Mouse (Mus musculus): ENCODE measurements at regions not wholly inside any gene's neighbourhood (a gene's known extent, or its start where the extent isn't known, plus 50 kb on each side); places are given as distances from the start of the nearest gene placed in this dataset.

DNA sequence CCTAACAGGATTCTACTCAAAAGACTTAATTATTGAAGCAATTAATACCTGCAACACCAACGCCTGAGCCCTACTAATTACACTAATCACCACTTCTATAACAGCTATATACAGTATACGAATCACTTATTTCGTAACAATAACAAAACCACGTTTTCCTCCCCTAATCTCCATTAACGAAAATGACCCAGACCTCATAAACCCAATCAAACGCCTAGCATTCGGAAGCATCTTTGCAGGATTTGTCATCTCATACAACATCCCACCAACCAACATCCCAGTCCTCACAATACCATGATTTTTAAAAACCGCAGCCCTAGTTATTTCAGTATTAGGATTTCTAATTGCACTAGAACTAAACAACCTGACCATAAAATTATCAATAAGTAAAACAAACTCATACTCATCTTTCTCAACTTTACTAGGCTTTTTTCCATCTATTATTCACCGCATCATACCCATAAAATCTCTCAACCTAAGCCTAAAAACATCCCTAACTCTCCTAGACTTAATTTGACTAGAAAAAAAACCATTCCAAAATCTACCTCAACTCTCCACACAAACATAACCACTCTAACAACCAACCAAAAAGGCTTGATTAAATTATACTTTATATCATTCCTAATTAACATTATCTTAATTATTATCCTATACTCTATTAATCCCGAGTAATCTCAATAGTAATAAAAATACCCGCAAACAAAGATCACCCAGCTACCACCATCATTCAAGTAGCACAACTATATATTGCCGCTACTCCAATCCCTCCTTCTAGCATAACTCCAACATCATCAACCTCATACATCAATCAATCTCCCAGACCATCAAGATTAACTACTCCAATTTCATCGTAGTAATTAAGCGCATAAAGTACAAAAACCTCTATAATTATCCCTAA lies 830.9 kb upstream of the Tyrp1 start:
- Histone ChIP-seq H3K27ac (ENCODE audit: low read length) (no peak overlapping the region), H3K9ac (replicated peaks; ENCODE audit: low read depth) (no peak overlapping the region), H3K9me3 (ENCODE audit: low read length) (no peaks in the 10 kb centered on the region), H3K36me3 (ENCODE audit: insufficient read depth, low read length) (no peaks in the 10 kb centered on the region), H3K4me2 (replicated peaks; ENCODE audit: low read depth, low read length) (no peak overlapping the region), H3K4me1 (ENCODE audit: insufficient read depth, low read depth, low read length) (no peaks in the 10 kb centered on the region), H3K27me3 (replicated peaks; ENCODE audit: insufficient read depth, low read length) (no peaks in the 10 kb centered on the region), H3K4me3 (ENCODE audit: low read depth, low read length) (no peak overlapping the region)
- ATAC-seq, result peak; percentile 100
- DNase-seq (ENCODE audit: low spot score), result no peak
- TF ChIP-seq EP300 (IDR thresholded peaks at IDR 0.05), result no peak
- TF ChIP-seq CTCF (IDR thresholded peaks at IDR 0.05), result no peak
- WGBS, result 90% methylated on average over 14 of the region's 14 CpGs

DNA sequence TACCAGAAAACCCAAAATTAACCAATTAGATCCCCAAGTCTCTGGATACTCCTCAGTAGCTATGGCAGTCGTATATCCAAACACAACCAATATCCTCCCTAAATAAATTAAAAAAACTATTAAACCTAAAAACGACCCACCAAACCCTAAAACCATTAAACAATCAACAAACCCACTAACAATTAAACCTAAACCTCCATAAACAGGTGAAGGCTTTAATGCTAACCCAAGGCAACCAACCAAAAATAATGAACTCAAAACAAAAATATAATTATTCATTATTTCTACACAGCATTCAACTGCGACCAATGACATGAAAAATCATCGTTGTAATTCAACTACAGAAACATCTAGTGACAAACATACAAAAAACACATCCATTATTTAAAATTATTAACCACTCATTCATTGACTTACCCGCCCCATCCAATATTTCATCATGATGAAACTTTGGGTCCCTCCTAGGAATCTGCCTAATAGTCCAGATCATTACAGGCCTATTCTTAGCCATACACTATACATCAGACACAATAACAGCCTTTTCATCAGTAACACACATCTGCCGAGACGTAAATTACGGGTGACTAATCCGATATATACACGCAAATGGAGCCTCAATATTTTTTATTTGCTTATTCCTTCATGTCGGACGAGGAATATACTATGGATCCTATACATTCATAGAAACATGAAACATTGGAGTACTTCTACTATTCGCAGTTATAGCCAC lies 830.1 kb upstream of the Tyrp1 start:
- Histone ChIP-seq H3K4me2 (replicated peaks; ENCODE audit: low read depth, low read length) (no peak overlapping the region), H3K9ac (replicated peaks; ENCODE audit: low read depth) (no peak overlapping the region), H3K4me1 (ENCODE audit: insufficient read depth, low read depth, low read length) (no peaks in the 10 kb centered on the region), H3K36me3 (ENCODE audit: insufficient read depth, low read length) (no peaks in the 10 kb centered on the region), H3K4me3 (ENCODE audit: low read depth, low read length) (no peak overlapping the region), H3K27ac (ENCODE audit: low read length) (no peak overlapping the region), H3K27me3 (replicated peaks; ENCODE audit: insufficient read depth, low read length) (no peaks in the 10 kb centered on the region), H3K9me3 (ENCODE audit: low read length) (no peaks in the 10 kb centered on the region)
- DNase-seq (ENCODE audit: low spot score), result no peak
- peak; percentile 85 for ATAC-seq
- TF ChIP-seq CTCF (IDR thresholded peaks at IDR 0.05), result no peak
- TF ChIP-seq EP300 (IDR thresholded peaks at IDR 0.05), result no peak
- 82% methylated on average over 13 of the region's 13 CpGs for WGBS

DNA sequence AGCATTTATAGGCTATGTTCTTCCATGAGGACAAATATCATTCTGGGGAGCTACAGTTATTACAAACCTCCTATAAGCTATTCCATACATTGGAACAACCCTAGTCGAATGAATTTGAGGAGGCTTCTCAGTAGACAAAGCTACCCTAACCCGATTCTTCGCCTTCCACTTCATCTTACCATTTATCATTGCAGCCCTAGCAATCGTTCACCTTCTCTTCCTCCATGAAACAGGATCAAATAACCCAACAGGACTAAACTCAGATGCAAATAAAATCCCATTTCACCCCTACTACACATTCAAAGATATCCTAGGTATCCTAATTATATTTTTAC lies 829.6 kb upstream of the Tyrp1 start:
- Histone ChIP-seq H3K27me3 (replicated peaks; ENCODE audit: insufficient read depth, low read length) (no peaks in the 10 kb centered on the region), H3K4me2 (replicated peaks; ENCODE audit: low read depth, low read length) (no peak overlapping the region), H3K36me3 (ENCODE audit: insufficient read depth, low read length) (no peaks in the 10 kb centered on the region), H3K9ac (replicated peaks; ENCODE audit: low read depth) (no peak overlapping the region), H3K4me1 (ENCODE audit: insufficient read depth, low read depth, low read length) (no peaks in the 10 kb centered on the region), H3K27ac (ENCODE audit: low read length) (no peak overlapping the region), H3K9me3 (ENCODE audit: low read length) (no peaks in the 10 kb centered on the region), H3K4me3 (ENCODE audit: low read depth, low read length) (no peak overlapping the region)
- WGBS, result 83% methylated on average over 4 of the region's 4 CpGs
- TF ChIP-seq EP300 (IDR thresholded peaks at IDR 0.05) (no peak), CTCF (IDR thresholded peaks at IDR 0.05) (no peak)
- no peak for ATAC-seq
- DNase-seq (ENCODE audit: low spot score), result no peak

DNA sequence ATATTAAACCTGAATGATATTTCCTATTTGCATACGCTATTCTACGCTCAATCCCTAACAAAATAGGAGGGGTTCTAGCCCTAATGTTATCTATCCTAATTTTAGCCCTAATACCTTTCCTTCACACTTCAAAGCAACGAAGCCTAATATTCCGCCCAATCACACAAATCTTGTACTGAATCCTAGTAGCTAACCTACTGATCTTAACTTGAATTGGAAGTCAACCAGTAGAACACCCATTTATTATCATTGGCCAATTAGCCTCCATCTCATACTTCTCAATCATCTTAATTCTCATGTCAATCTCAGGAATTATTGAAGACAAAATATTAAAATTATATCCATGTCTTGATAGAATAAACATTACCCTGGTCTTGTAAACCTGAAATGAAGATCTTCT lies 829.1 kb upstream of the Tyrp1 start:
- DNase-seq (ENCODE audit: low spot score), result no peak
- WGBS, result 86% methylated on average over 4 of the region's 4 CpGs

DNA sequence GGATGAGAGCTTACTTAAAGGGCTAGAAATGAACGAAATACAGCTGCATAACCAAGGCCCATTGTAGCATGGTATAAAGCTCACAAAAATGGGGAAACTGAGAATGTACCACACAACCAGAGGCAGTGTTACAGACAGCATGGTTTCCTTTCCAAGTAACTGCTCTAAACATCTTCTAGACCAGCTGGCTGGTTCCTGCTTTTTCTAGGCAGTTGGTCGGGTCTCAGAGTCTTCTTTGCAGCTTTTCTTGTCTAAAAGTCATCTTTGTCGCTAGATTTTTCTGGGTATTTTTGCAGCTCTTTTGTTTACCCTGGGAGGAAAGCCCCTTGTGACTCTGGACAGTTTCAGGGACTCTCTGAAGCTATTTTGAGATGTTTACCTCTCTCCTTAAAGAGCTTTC lies 806.0 kb upstream of the Tyrp1 start:
- H3K4me1 ChIP-seq (ENCODE audit: insufficient read depth, low read depth, low read length), result no peaks in the 10 kb centered on the region
- H3K9ac ChIP-seq (replicated peaks; ENCODE audit: low read depth), result no peak overlapping the region
- no peaks in the 10 kb centered on the region for H3K9me3 ChIP-seq (ENCODE audit: low read length)
- ATAC-seq, result no peak
- no peak for DNase-seq (ENCODE audit: low spot score)
- no peaks in the 10 kb centered on the region for H3K27me3 ChIP-seq (replicated peaks; ENCODE audit: insufficient read depth, low read length)
- no peaks in the 10 kb centered on the region for H3K36me3 ChIP-seq (ENCODE audit: insufficient read depth, low read length)
- TF ChIP-seq CTCF (IDR thresholded peaks at IDR 0.05), result no peak
- TF ChIP-seq EP300 (IDR thresholded peaks at IDR 0.05), result no peak
- H3K4me3 ChIP-seq (ENCODE audit: low read depth, low read length), result no peak overlapping the region
- H3K4me2 ChIP-seq (replicated peaks; ENCODE audit: low read depth, low read length), result no peak overlapping the region
- H3K27ac ChIP-seq (ENCODE audit: low read length), result no peak overlapping the region
- 35% methylated on average over 3 of the region's 3 CpGs for WGBS

More for the DNA sequence above, 829.1 kb upstream of the Tyrp1 start:
- H3K4me2 ChIP-seq (replicated peaks; ENCODE audit: low read depth, low read length), result no peak overlapping the region
- no peak for ATAC-seq
- H3K27me3 ChIP-seq (replicated peaks; ENCODE audit: insufficient read depth, low read length), result no peaks in the 10 kb centered on the region
- H3K9me3 ChIP-seq (ENCODE audit: low read length), result no peaks in the 10 kb centered on the region
- no peaks in the 10 kb centered on the region for H3K36me3 ChIP-seq (ENCODE audit: insufficient read depth, low read length)
- H3K9ac ChIP-seq (replicated peaks; ENCODE audit: low read depth), result no peak overlapping the region
- no peak overlapping the region for H3K4me3 ChIP-seq (ENCODE audit: low read depth, low read length)
- TF ChIP-seq CTCF (IDR thresholded peaks at IDR 0.05) (no peak), EP300 (IDR thresholded peaks at IDR 0.05) (no peak)
- no peaks in the 10 kb centered on the region for H3K4me1 ChIP-seq (ENCODE audit: insufficient read depth, low read depth, low read length)
- no peak overlapping the region for H3K27ac ChIP-seq (ENCODE audit: low read length)

DNA sequence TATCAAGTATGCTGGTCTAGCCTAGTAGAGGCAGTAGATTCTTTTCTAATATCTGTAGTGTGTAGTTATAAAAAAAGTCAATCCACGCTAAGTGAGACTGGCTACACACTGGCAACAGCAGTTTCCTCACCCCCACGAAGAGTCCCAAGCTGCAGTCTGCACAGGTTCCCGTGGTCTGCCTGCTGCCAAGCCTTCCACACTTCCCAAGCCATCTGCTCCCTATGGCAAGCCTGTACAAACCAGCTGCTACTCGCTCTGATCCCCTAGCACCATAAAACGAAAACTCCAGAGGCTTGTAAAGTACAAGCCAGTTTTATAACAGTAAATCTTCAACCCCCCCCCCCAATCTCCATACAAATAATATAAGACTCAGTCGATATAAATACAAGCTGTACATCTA lies 786.0 kb upstream of the Tyrp1 start:
- ATAC-seq, result no peak
- 70% methylated on average over 6 of the region's 6 CpGs for WGBS

More for the DNA sequence above, 786.0 kb upstream of the Tyrp1 start:
- H3K4me2 ChIP-seq (replicated peaks; ENCODE audit: low read depth, low read length), result no peak overlapping the region
- no peaks in the 10 kb centered on the region for H3K36me3 ChIP-seq (ENCODE audit: insufficient read depth, low read length)
- H3K9ac ChIP-seq (replicated peaks; ENCODE audit: low read depth), result no peak overlapping the region
- no peaks in the 10 kb centered on the region for H3K9me3 ChIP-seq (ENCODE audit: low read length)
- DNase-seq (ENCODE audit: low spot score), result no peak
- TF ChIP-seq EP300 (IDR thresholded peaks at IDR 0.05), result no peak
- no peak for TF ChIP-seq CTCF (IDR thresholded peaks at IDR 0.05)
- H3K4me3 ChIP-seq (ENCODE audit: low read depth, low read length), result no peak overlapping the region
- no peaks in the 10 kb centered on the region for H3K27me3 ChIP-seq (replicated peaks; ENCODE audit: insufficient read depth, low read length)
- no peak overlapping the region for H3K27ac ChIP-seq (ENCODE audit: low read length)
- H3K4me1 ChIP-seq (ENCODE audit: insufficient read depth, low read depth, low read length), result no peaks in the 10 kb centered on the region

Data from lung, postnatal 0 days (tissue).